Mouse (Mus musculus) cerebellum, adult 8-10 months (tissue): ENCODE data around the gene Srsf9.
A peak's percentile ranks its signal among the peaks of the same experiment; 100 is the strongest.

Experiments used
- DNase-seq: peaks from one replicate; pipeline ENCODE4 v3.0.0; 2022

Srsf9 gene

GRCm38 (mm10) chr5:115326256-115326831 lies 633 bp upstream of the Srsf9 start:
- DNase-seq, result no peak

- peak; percentile 51 for DNase-seq
These were observed 902 bp downstream of the Srsf9 start for GRCm38 (mm10) chr5:115327610-115328548.

GRCm38 (mm10) chr5:115330955-115331354 lies 4.0 kb downstream of the Srsf9 start:
- DNase-seq, result no peak

GRCm38 (mm10) chr5:115333626-115334025 lies 6.6 kb downstream of the Srsf9 start:
- no peak for DNase-seq

GRCm38 (mm10) chr5:115340007-115340406 lies 13.0 kb downstream of the Srsf9 start:
- DNase-seq, result no peak

- peak; percentile 91 for DNase-seq
These were observed 13.8 kb downstream of the Srsf9 start, which contains the start of the genes Gatc and Triap1 for GRCm38 (mm10) chr5:115340577-115341313. Gene Gatc (minus strand): TSS chr5:115341178. Gene Triap1 (plus strand): TSS chr5:115341225.

GRCm38 (mm10) chr5:115341314-115342165 lies 14.6 kb downstream of the Srsf9 start:
- no peak for DNase-seq

- peak; percentile 78 for DNase-seq
These were observed 20.6 kb downstream of the Srsf9 start for GRCm38 (mm10) chr5:115347564-115347963.

- DNase-seq, result peak; percentile 99
These were observed 21.7 kb downstream of the Srsf9 start, which contains the start of gene Cox6a1 for GRCm38 (mm10) chr5:115348546-115349224. Gene Cox6a1 (minus strand): TSS chr5:115348981.

GRCm38 (mm10) chr5:115349225-115349555 lies 22.2 kb downstream of the Srsf9 start:
- DNase-seq, result no peak

GRCm38 (mm10) chr5:115351348-115351747 lies 24.4 kb downstream of the Srsf9 start:
- no peak for DNase-seq

GRCm38 (mm10) chr5:115355070-115355469 lies 28.1 kb downstream of the Srsf9 start:
- DNase-seq, result no peak

GRCm38 (mm10) chr5:115358872-115359271 lies 31.9 kb downstream of the Srsf9 start:
- peak; percentile 83 for DNase-seq

- no peak for DNase-seq
These were observed 32.5 kb downstream of the Srsf9 start for GRCm38 (mm10) chr5:115359438-115359837.

GRCm38 (mm10) chr5:115359851-115360372 lies 32.9 kb downstream of the Srsf9 start:
- DNase-seq, result no peak

- DNase-seq, result no peak
These were observed 35.2 kb downstream of the Srsf9 start for GRCm38 (mm10) chr5:115362216-115362615.

- no peak for DNase-seq
These were observed 36.1 kb downstream of the Srsf9 start for GRCm38 (mm10) chr5:115362819-115363714.

- no peak for DNase-seq
These were observed 37.8 kb downstream of the Srsf9 start for GRCm38 (mm10) chr5:115364782-115365181.

GRCm38 (mm10) chr5:115371736-115372135 lies 44.8 kb downstream of the Srsf9 start:
- DNase-seq, result no peak

- DNase-seq, result no peak
These were observed 46.6 kb downstream of the Srsf9 start for GRCm38 (mm10) chr5:115373441-115374203.
